Mouse (Mus musculus) gastrocnemius, postnatal 14 days (tissue): ENCODE results near the gene Nox3. TPM values are rescaled to one million over a fixed set of nuclear protein-coding genes. Genes with fewer than 3 reads are reported as not detected.

Source experiments
- DNase-seq: peaks from one replicate; pipeline ENCODE4 v3.0.0; 2021; ENCODE audit warnings: mixed read lengths
- intact Hi-C: fragments of 180-260 bp; cut with DNase I; formaldehyde crosslinking; loops from one replicate; pipeline ENCODE4 v1.15.1; 2025; ENCODE audit warnings: low total_unique reads
- long read RNA-seq, 2 experiments: library from polyadenylated mRNA; stranded (forward); transcript quantifications; one replicate each; pipeline ENCODE4 v2.0.0; 2021
- total RNA-seq, 2 experiments: library from RNA; stranded (reverse); gene quantifications; 2 replicates each; pipeline ENCODE4 v1.2.3; 2021

Gene Nox3
- not detected for total RNA-seq
- long read RNA-seq, experiment 1, result 0 reads
- long read RNA-seq, experiment 2, result 0 reads

GRCm38 (mm10) chr17:3696161-3696560, at the start of gene Nox3:
TSS of gene Nox3 (minus strand) at chr17:3696261.
- no peak for DNase-seq
- intact Hi-C loops, result no loop called here

- no peak for DNase-seq
- intact Hi-C loops, result no loop called here
These were observed 48.3 kb upstream of the Nox3 start for GRCm38 (mm10) chr17:3744402-3744801.

- intact Hi-C loops, result no loop called here
- no peak for DNase-seq
These were observed 40.9 kb upstream of the Nox3 start for GRCm38 (mm10) chr17:3736936-3737335.

- intact Hi-C loops, result no loop called here
- no peak for DNase-seq
These were observed 38.2 kb upstream of the Nox3 start for GRCm38 (mm10) chr17:3734286-3734685.

GRCm38 (mm10) chr17:3705350-3705930, 9.4 kb upstream of the Nox3 start:
- DNase-seq, result no peak
- intact Hi-C loops, result no loop called here

- DNase-seq, result peak; percentile 10
- intact Hi-C loops, result no loop called here
These were observed 6.3 kb upstream of the Nox3 start for GRCm38 (mm10) chr17:3702320-3702719.

- intact Hi-C loops, result no loop called here
- no peak for DNase-seq
These were observed 3.2 kb downstream of the Nox3 start for GRCm38 (mm10) chr17:3692817-3693216.

GRCm38 (mm10) chr17:3690499-3691258, 5.4 kb downstream of the Nox3 start:
- intact Hi-C loops, result no loop called here
- no peak for DNase-seq

GRCm38 (mm10) chr17:3683662-3684061, 12.4 kb downstream of the Nox3 start:
- intact Hi-C loops, result no loop called here
- DNase-seq, result no peak

- intact Hi-C loops, result no loop called here
- no peak for DNase-seq
These were observed 26.8 kb downstream of the Nox3 start for GRCm38 (mm10) chr17:3669226-3669625.

GRCm38 (mm10) chr17:3667287-3667686, 28.8 kb downstream of the Nox3 start:
- intact Hi-C loops, result no loop called here

GRCm38 (mm10) chr17:3665321-3665720, 30.7 kb downstream of the Nox3 start:
- intact Hi-C loops, result no loop called here
- no peak for DNase-seq

More at GRCm38 (mm10) chr17:3667287-3667686, 28.8 kb downstream of the Nox3 start:
- DNase-seq, result no peak

GRCm38 (mm10) chr17:3659497-3659896, 36.6 kb downstream of the Nox3 start:
- no peak for DNase-seq
- intact Hi-C loops, result no loop called here

- DNase-seq, result no peak
- intact Hi-C loops, result no loop called here
These were observed 45.7 kb downstream of the Nox3 start for GRCm38 (mm10) chr17:3650377-3650776.

GRCm38 (mm10) chr17:3643582-3643981, 52.5 kb downstream of the Nox3 start:
- DNase-seq, result no peak
- intact Hi-C loops, result no loop called here

GRCm38 (mm10) chr17:3641456-3641855, 54.6 kb downstream of the Nox3 start:
- intact Hi-C loops, result no loop called here
- DNase-seq, result no peak

GRCm38 (mm10) chr17:3638757-3639156, 57.3 kb downstream of the Nox3 start:
- intact Hi-C loops, result no loop called here
- DNase-seq, result no peak

- intact Hi-C loops, result no loop called here
- no peak for DNase-seq
These were observed 63.6 kb downstream of the Nox3 start for GRCm38 (mm10) chr17:3632501-3632900.

- DNase-seq, result no peak
- intact Hi-C loops, result no loop called here
These were observed 79.5 kb downstream of the Nox3 start for GRCm38 (mm10) chr17:3616329-3617216.

GRCm38 (mm10) chr17:3615553-3615952, 80.5 kb downstream of the Nox3 start:
- intact Hi-C loops, result no loop called here
- no peak for DNase-seq
